Mouse (Mus musculus): ENCODE results near the gene Gm30191. TPM values are rescaled to one million over a fixed set of nuclear protein-coding genes. Genes with fewer than 3 reads are reported as not detected.

Gene Gm30191
- polyA plus RNA-seq, 1 experiment: 0.64 TPM

- DNase-seq (ENCODE audit: low read depth): no peak
- TF ChIP-seq POLR2A (IDR thresholded peaks at IDR 0.05; ENCODE audit: borderline replicate concordance, extremely low read depth, insufficient read depth, insufficient read length, poor library complexity, severe bottlenecking) (no peak), CTCF (IDR thresholded peaks at IDR 0.05; ENCODE audit: borderline replicate concordance, extremely low read depth, insufficient read depth, insufficient read length) (no peak)
These were observed 8.0 kb upstream of the Gm30191 start for GRCm38 (mm10) chr4:134238686-134239085.

- no peak for TF ChIP-seq CTCF (IDR thresholded peaks at IDR 0.05; ENCODE audit: borderline replicate concordance, extremely low read depth, insufficient read depth, insufficient read length)
- DNase-seq (ENCODE audit: low read depth): no peak
These were observed 3.1 kb upstream of the Gm30191 start, which contains the start of gene E130218I03Rik for GRCm38 (mm10) chr4:134243516-134244250. TSS of gene E130218I03Rik (plus strand) at chr4:134243662.

- DNase-seq (ENCODE audit: low read depth): peak; percentile 95
- peak; percentile 90 for TF ChIP-seq CTCF (IDR thresholded peaks at IDR 0.05; ENCODE audit: borderline replicate concordance, extremely low read depth, insufficient read depth, insufficient read length)
- TF ChIP-seq POLR2A (IDR thresholded peaks at IDR 0.05; ENCODE audit: borderline replicate concordance, extremely low read depth, insufficient read depth, insufficient read length, poor library complexity, severe bottlenecking): 0 out of 2 replicates have a peak, but pooled peaks have one; percentile 24
These were observed 1.4 kb upstream of the Gm30191 start, which contains the start of gene Zfp593 for GRCm38 (mm10) chr4:134245148-134245843. TSS of gene Zfp593 (minus strand) at chr4:134245592.

- peak; percentile 69 for DNase-seq (ENCODE audit: low read depth)
- TF ChIP-seq POLR2A (IDR thresholded peaks at IDR 0.05; ENCODE audit: borderline replicate concordance, extremely low read depth, insufficient read depth, insufficient read length, poor library complexity, severe bottlenecking): no peak
- TF ChIP-seq CTCF (IDR thresholded peaks at IDR 0.05; ENCODE audit: borderline replicate concordance, extremely low read depth, insufficient read depth, insufficient read length): no peak
These were observed 479 bp upstream of the Gm30191 start for GRCm38 (mm10) chr4:134246256-134246655.

- peak; percentile 77 for DNase-seq (ENCODE audit: low read depth)
These were observed 2.9 kb downstream of the Gm30191 start for GRCm38 (mm10) chr4:134249651-134250050.

GRCm38 (mm10) chr4:134250116-134250929 is 3.6 kb downstream of the Gm30191 start:
- peak; percentile 27 for DNase-seq (ENCODE audit: low read depth)
- TF ChIP-seq CTCF (IDR thresholded peaks at IDR 0.05; ENCODE audit: borderline replicate concordance, extremely low read depth, insufficient read depth, insufficient read length): no peak
- TF ChIP-seq POLR2A (IDR thresholded peaks at IDR 0.05; ENCODE audit: borderline replicate concordance, extremely low read depth, insufficient read depth, insufficient read length, poor library complexity, severe bottlenecking): no peak

More at GRCm38 (mm10) chr4:134249651-134250050, 2.9 kb downstream of the Gm30191 start:
- no peak for TF ChIP-seq POLR2A (IDR thresholded peaks at IDR 0.05; ENCODE audit: borderline replicate concordance, extremely low read depth, insufficient read depth, insufficient read length, poor library complexity, severe bottlenecking)
- TF ChIP-seq CTCF (IDR thresholded peaks at IDR 0.05; ENCODE audit: borderline replicate concordance, extremely low read depth, insufficient read depth, insufficient read length): peak; percentile 81

GRCm38 (mm10) chr4:134250930-134251240 is 4.2 kb downstream of the Gm30191 start:
- TF ChIP-seq CTCF (IDR thresholded peaks at IDR 0.05; ENCODE audit: borderline replicate concordance, extremely low read depth, insufficient read depth, insufficient read length) (no peak), POLR2A (IDR thresholded peaks at IDR 0.05; ENCODE audit: borderline replicate concordance, extremely low read depth, insufficient read depth, insufficient read length, poor library complexity, severe bottlenecking) (no peak)
- no peak for DNase-seq (ENCODE audit: low read depth)

GRCm38 (mm10) chr4:134251241-134252130 is 4.8 kb downstream of the Gm30191 start:
- 0 out of 2 replicates have a peak, but pooled peaks have one; percentile 35 for TF ChIP-seq POLR2A (IDR thresholded peaks at IDR 0.05; ENCODE audit: borderline replicate concordance, extremely low read depth, insufficient read depth, insufficient read length, poor library complexity, severe bottlenecking)
- peak; percentile 6; the same call in 1 of the 2 replicates for TF ChIP-seq CTCF (IDR thresholded peaks at IDR 0.05; ENCODE audit: borderline replicate concordance, extremely low read depth, insufficient read depth, insufficient read length)
- peak; percentile 79 for DNase-seq (ENCODE audit: low read depth)

GRCm38 (mm10) chr4:134252131-134252910 is 5.6 kb downstream of the Gm30191 start:
- peak; percentile 47 for DNase-seq (ENCODE audit: low read depth)
- TF ChIP-seq POLR2A (IDR thresholded peaks at IDR 0.05; ENCODE audit: borderline replicate concordance, extremely low read depth, insufficient read depth, insufficient read length, poor library complexity, severe bottlenecking) (no peak), CTCF (IDR thresholded peaks at IDR 0.05; ENCODE audit: borderline replicate concordance, extremely low read depth, insufficient read depth, insufficient read length) (no peak)
